Mouse (Mus musculus) MEL (cell line): ENCODE results near the gene Adamtsl3.

Experiments used
- CHD1 ChIP-seq: IDR thresholded peaks from 2 replicates; pipeline ENCODE4 v1.6.1; 2012; ENCODE audit warnings: low read depth, mild to moderate bottlenecking, inconsistent platforms, low read length, improper control_type of control experiment
- CTCF ChIP-seq, 3 experiments: IDR thresholded peaks in 2 of 3; conservative IDR thresholded peaks in 1 of 3; 2 replicates each; pipeline ENCODE4 v1.5.1; 2011 to 2012; ENCODE audit warnings: low read length in 3 of 3, low read depth in 2 of 3, mild to moderate bottlenecking in 2 of 3, improper control_type of control experiment in 1 of 3, inconsistent platforms in 1 of 3, mixed read lengths in 1 of 3, moderate library complexity in 1 of 3; ENCODE audit not compliant: control insufficient read depth in 1 of 3, insufficient read depth in 1 of 3, poor library complexity in 1 of 3, severe bottlenecking in 1 of 3
- E2F4 ChIP-seq: IDR thresholded peaks from 2 replicates; pipeline ENCODE4 v1.6.1; 2011; ENCODE audit warnings: low read depth, low read length, improper control_type of control experiment, borderline replicate concordance
- ELF1 ChIP-seq: IDR thresholded peaks from 2 replicates; pipeline ENCODE4 v1.6.1; 2014; ENCODE audit warnings: low read depth, mild to moderate bottlenecking, inconsistent platforms, low read length, improper control_type of control experiment, moderate library complexity
- ETS1 ChIP-seq: IDR thresholded peaks from 2 replicates; pipeline ENCODE4 v1.6.1; 2012; ENCODE audit warnings: low read depth, mild to moderate bottlenecking, inconsistent platforms, low read length, improper control_type of control experiment, moderate library complexity
- GATA1 ChIP-seq: IDR thresholded peaks from 2 replicates; pipeline ENCODE4 v1.6.1; 2011; ENCODE audit warnings: low read depth, low read length, improper control_type of control experiment
- MAFK ChIP-seq: IDR thresholded peaks from 2 replicates; pipeline ENCODE4 v1.6.1; 2011; ENCODE audit warnings: low read depth, mild to moderate bottlenecking, low read length, improper control_type of control experiment, borderline replicate concordance
- MXI1 ChIP-seq: IDR thresholded peaks from 2 replicates; pipeline ENCODE4 v1.6.1; 2011; ENCODE audit warnings: mild to moderate bottlenecking, low read depth, low read length, improper control_type of control experiment
- RAD21 ChIP-seq: IDR thresholded peaks from 2 replicates; pipeline ENCODE4 v1.6.1; 2011; ENCODE audit warnings: mild to moderate bottlenecking, low read depth, low read length, improper control_type of control experiment
- TCF12 ChIP-seq: IDR thresholded peaks from 2 replicates; pipeline ENCODE4 v1.6.1; 2014; ENCODE audit warnings: low read depth, mild to moderate bottlenecking, inconsistent platforms, low read length, improper control_type of control experiment, moderate library complexity
- UBTF ChIP-seq: IDR thresholded peaks from 2 replicates; pipeline ENCODE4 v1.6.1; 2012; ENCODE audit warnings: low read depth, mild to moderate bottlenecking, inconsistent platforms, low read length, improper control_type of control experiment, moderate library complexity, borderline replicate concordance; ENCODE audit not compliant: insufficient read depth
- USF1 ChIP-seq: IDR thresholded peaks from 2 replicates; pipeline ENCODE4 v1.6.1; 2014; ENCODE audit warnings: low read depth, mild to moderate bottlenecking, inconsistent platforms, low read length, improper control_type of control experiment, moderate library complexity
- USF2 ChIP-seq, 2 experiments: IDR thresholded peaks; 2 replicates each; pipeline ENCODE4 v1.6.1; 2011 to 2012; ENCODE audit warnings: improper control_type of control experiment in 2 of 2, low read length in 2 of 2, borderline replicate concordance in 1 of 2, inconsistent platforms in 1 of 2, low read depth in 1 of 2, mild to moderate bottlenecking in 1 of 2; ENCODE audit not compliant: insufficient read depth in 1 of 2
- ZKSCAN1 ChIP-seq: IDR thresholded peaks from 2 replicates; pipeline ENCODE4 v1.6.1; 2012; ENCODE audit warnings: low read depth, mild to moderate bottlenecking, inconsistent platforms, low read length, improper control_type of control experiment, moderate library complexity

- no peak for TF ChIP-seq UBTF
- TF ChIP-seq RAD21 = no peak
- no peak for TF ChIP-seq ELF1
- TF ChIP-seq ZKSCAN1 = no peak
- TF ChIP-seq CTCF (IDR thresholded peaks at IDR 0.05 in 2 of 3, conservative IDR thresholded peaks at IDR 0.05 in 1 of 3; ENCODE audit: control insufficient read depth in 1 of 3, insufficient read depth in 1 of 3, low read depth in 2 of 3, low read length in 3 of 3, poor library complexity in 1 of 3, severe bottlenecking in 1 of 3) = no peak
- no peak for TF ChIP-seq CHD1
- TF ChIP-seq GATA1 = no peak
- TF ChIP-seq E2F4 = no peak
- TF ChIP-seq TCF12 = no peak
- no peak for TF ChIP-seq MAFK
- TF ChIP-seq ETS1 = no peak
- no peak for TF ChIP-seq USF2 (IDR thresholded peaks at IDR 0.05; ENCODE audit: borderline replicate concordance in 1 of 2, insufficient read depth in 1 of 2, low read depth in 1 of 2, low read length in 2 of 2)
- no peak for TF ChIP-seq MXI1
- no peak for TF ChIP-seq USF1
These were observed 60.4 kb downstream of the Adamtsl3 start for GRCm38 (mm10) chr7:82395751-82396512.
